Mouse (Mus musculus) brain, embryonic 14.5 days (tissue): Measurements from ENCODE around the gene Ddi2. TPM values are rescaled to one million over a fixed set of nuclear protein-coding genes. Genes with fewer than 3 reads are reported as not detected.

Experiments
- DNase-seq: peaks from one replicate; pipeline ENCODE4 v3.0.0-alpha.2; 2011; ENCODE audit warnings: low read depth
- CTCF ChIP-seq: fragments of 200-500 bp; IDR thresholded peaks from 2 replicates; pipeline ENCODE4 v1.5.1; 2012; ENCODE audit warnings: inconsistent platforms, mild to moderate bottlenecking, moderate library complexity, borderline replicate concordance; ENCODE audit not compliant: insufficient read depth, insufficient read length; ENCODE audit errors: extremely low read depth
- POLR2A ChIP-seq: fragments of 200-500 bp; IDR thresholded peaks from 2 replicates; pipeline ENCODE4 v1.6.1; 2012; ENCODE audit warnings: mild to moderate bottlenecking, inconsistent platforms, borderline replicate concordance; ENCODE audit not compliant: poor library complexity, insufficient read depth, insufficient read length, severe bottlenecking; ENCODE audit errors: extremely low read depth
- polyA plus RNA-seq: library from polyadenylated mRNA; depleted of rRNA; stranded (reverse); fragments of >200 nt; gene quantifications from 2 replicates; pipeline ENCODE4 v1.2.3, GENCODE M21; 2012

Gene Ddi2
- polyA plus RNA-seq, 1 experiment: 19.5 TPM

GRCm38 (mm10) chr4:141649244-141649643 lies 74.0 kb downstream of the Ddi2 start:
- peak; percentile 72 for DNase-seq
- TF ChIP-seq CTCF (no peak), POLR2A (no peak)

- no peak for TF ChIP-seq POLR2A
- TF ChIP-seq CTCF: no peak
- DNase-seq: no peak
Measured at GRCm38 (mm10) chr4:141648262-141648661, 75.0 kb downstream of the Ddi2 start.

- TF ChIP-seq CTCF (no peak), POLR2A (no peak)
- no peak for DNase-seq
Measured at GRCm38 (mm10) chr4:141647187-141647586, 76.0 kb downstream of the Ddi2 start.

GRCm38 (mm10) chr4:141645988-141646387 lies 77.2 kb downstream of the Ddi2 start:
- no peak for TF ChIP-seq POLR2A
- no peak for TF ChIP-seq CTCF
- DNase-seq: no peak

GRCm38 (mm10) chr4:141643118-141643855 lies 79.9 kb downstream of the Ddi2 start:
- TF ChIP-seq CTCF (no peak), POLR2A (no peak)
- DNase-seq: peak; percentile 89

GRCm38 (mm10) chr4:141641961-141642811 lies 81.0 kb downstream of the Ddi2 start:
- TF ChIP-seq CTCF: no peak
- no peak for TF ChIP-seq POLR2A
- DNase-seq: no peak

- TF ChIP-seq POLR2A (no peak), CTCF (no peak)
- DNase-seq: no peak
Measured at GRCm38 (mm10) chr4:141641353-141641771, 81.9 kb downstream of the Ddi2 start.

GRCm38 (mm10) chr4:141639474-141639873 lies 83.7 kb downstream of the Ddi2 start:
- no peak for DNase-seq
- TF ChIP-seq CTCF (no peak), POLR2A (no peak)

GRCm38 (mm10) chr4:141636693-141637092 lies 86.5 kb downstream of the Ddi2 start:
- no peak for DNase-seq
- TF ChIP-seq POLR2A: no peak
- TF ChIP-seq CTCF: no peak

- no peak for DNase-seq
- TF ChIP-seq POLR2A (no peak), CTCF (no peak)
Measured at GRCm38 (mm10) chr4:141635991-141636390, 87.2 kb downstream of the Ddi2 start.

- TF ChIP-seq POLR2A (no peak), CTCF (no peak)
- DNase-seq: no peak
Measured at GRCm38 (mm10) chr4:141632111-141632873, 90.9 kb downstream of the Ddi2 start.

GRCm38 (mm10) chr4:141631250-141631649 lies 92.0 kb downstream of the Ddi2 start:
- no peak for DNase-seq
- no peak for TF ChIP-seq POLR2A
- TF ChIP-seq CTCF: no peak
